Mouse (Mus musculus) midbrain, embryonic 16.5 days (tissue): ENCODE data around the gene Ormdl3. TPM values are rescaled to one million over a fixed set of nuclear protein-coding genes. Genes with fewer than 3 reads are reported as not detected.
A peak's percentile ranks its signal among the peaks of the same experiment; 100 is the strongest.
"Not testable (repeated sequence)": the region's sequence is repeated elsewhere in the genome, so short reads cannot be mapped to it uniquely, and the experiment has no call there.

Experiments used
- ATAC-seq: fragments of 200-750 bp; cut with Nextera tagmentation; 2 replicates; pipeline ENCODE4 v1.8.0; 2017; ENCODE audit warnings: moderate TSS enrichment
- H3K27ac ChIP-seq: fragments of 300-500 bp; sonication (generic); 2 replicates; pipeline ENCODE4 v1.5.1; 2014; ENCODE audit warnings: mild to moderate bottlenecking, low read length, mixed read lengths
- H3K27me3 ChIP-seq: fragments of 300-500 bp; sonication (generic); 2 replicates; pipeline ENCODE4 v1.6.1; 2014; ENCODE audit warnings: low read depth, low read length, mixed read lengths; ENCODE audit not compliant: control insufficient read depth, insufficient read depth
- H3K36me3 ChIP-seq: fragments of 300-500 bp; sonication (generic); 2 replicates; pipeline ENCODE4 v1.6.1; 2014; ENCODE audit warnings: mild to moderate bottlenecking, low read length, moderate library complexity, mixed read lengths; ENCODE audit not compliant: control insufficient read depth, insufficient read depth
- H3K4me1 ChIP-seq: fragments of 300-500 bp; sonication (generic); 2 replicates; pipeline ENCODE4 v1.6.1; 2014; ENCODE audit warnings: mild to moderate bottlenecking, low read length, mixed read lengths; ENCODE audit not compliant: control insufficient read depth, insufficient read depth
- H3K4me2 ChIP-seq: fragments of 300-500 bp; sonication (generic); 2 replicates; pipeline ENCODE4 v1.6.1; 2014; ENCODE audit warnings: mild to moderate bottlenecking, low read length, mixed read lengths
- H3K4me3 ChIP-seq: fragments of 300-500 bp; sonication (generic); 2 replicates; pipeline ENCODE4 v1.5.1; 2014; ENCODE audit warnings: low read depth, mild to moderate bottlenecking, low read length, moderate library complexity, mixed read lengths
- H3K9ac ChIP-seq: fragments of 300-500 bp; sonication (generic); 2 replicates; pipeline ENCODE4 v1.6.1; 2014; ENCODE audit warnings: low read depth, low read length, mixed read lengths
- H3K9me3 ChIP-seq: fragments of 300-500 bp; sonication (generic); replicated peaks from 2 replicates; pipeline ENCODE4 v1.6.1; 2014; ENCODE audit warnings: mild to moderate bottlenecking, low read length, mixed read lengths; ENCODE audit not compliant: control insufficient read depth, poor library complexity, severe bottlenecking
- WGBS: fragments of 180-500 bp; shearing (Covaris S2); extraction: QIAGEN DNeasy Blood & Tissue Kit; methylation state at CpG from one replicate; pipeline ENCODE4 v1.1.7; 2014; 5-methylcytosine and 5-hydroxymethylcytosine counted together
- polyA plus RNA-seq: library from polyadenylated mRNA; unstranded; fragments of >200 nt; fragmentation: Nextera tagmentation; extraction: Ambion mirVana; gene quantifications from 2 replicates; pipeline ENCODE4 v1.2.1, GENCODE M21; 2015

The Ormdl3 gene
- polyA plus RNA-seq, result 119 and 121 TPM in 2 replicates

DNA sequence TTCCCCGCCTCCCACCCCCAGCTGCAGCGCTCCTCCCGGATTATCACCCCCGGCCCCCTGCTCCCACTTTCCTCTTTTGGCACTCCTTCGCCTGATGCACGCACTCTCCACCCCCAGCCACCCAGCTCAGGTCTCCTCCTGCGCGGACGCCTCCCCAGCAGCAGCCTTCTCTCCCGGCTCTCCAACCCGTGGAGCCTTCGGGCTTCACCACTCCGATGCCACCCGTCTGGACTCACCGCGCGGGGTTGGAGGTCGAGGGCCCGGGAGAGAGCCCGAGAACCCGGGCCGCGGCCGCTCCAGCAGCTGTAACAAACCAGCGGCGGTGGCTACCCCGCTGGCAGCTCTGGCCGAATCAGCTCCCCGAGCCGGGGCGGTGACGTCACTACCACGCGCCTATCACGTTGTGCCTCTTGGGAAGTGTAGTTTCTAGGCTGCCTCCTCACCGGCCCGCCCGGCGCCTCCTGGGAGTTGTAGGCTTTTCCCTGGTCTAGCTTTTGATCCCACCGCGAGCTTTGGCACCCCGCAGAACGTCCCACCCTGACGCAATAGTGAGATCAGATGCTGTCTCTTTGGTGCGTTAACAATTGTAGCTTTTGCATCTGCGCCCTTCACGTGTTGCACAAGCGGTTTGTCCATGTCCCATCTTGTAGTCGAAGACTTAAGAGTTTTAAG, at the start of gene Ormdl3:
Ormdl3 (minus strand) TSS at position 477 of the 672 bp plus-strand sequence.
- Histone ChIP-seq H3K27me3 (no peaks in the 10 kb centered on the region), H3K4me3 (peak within 1 kb of the TSS; percentile 76), H3K27ac (peak within 1 kb of the TSS; percentile 82), H3K9ac (peak within 1 kb of the TSS; percentile 82), H3K9me3 (no peaks in the 10 kb centered on the region), H3K4me1 (peaks cover 27% of the 10 kb centered on the region), H3K4me2 (peak within 1 kb of the TSS; percentile 94), H3K36me3 (peaks cover 8% of the 10 kb centered on the region)
- peak; percentile 95 for ATAC-seq
- WGBS, result under 1% methylated on average over 49 of the region's 49 CpGs

DNA sequence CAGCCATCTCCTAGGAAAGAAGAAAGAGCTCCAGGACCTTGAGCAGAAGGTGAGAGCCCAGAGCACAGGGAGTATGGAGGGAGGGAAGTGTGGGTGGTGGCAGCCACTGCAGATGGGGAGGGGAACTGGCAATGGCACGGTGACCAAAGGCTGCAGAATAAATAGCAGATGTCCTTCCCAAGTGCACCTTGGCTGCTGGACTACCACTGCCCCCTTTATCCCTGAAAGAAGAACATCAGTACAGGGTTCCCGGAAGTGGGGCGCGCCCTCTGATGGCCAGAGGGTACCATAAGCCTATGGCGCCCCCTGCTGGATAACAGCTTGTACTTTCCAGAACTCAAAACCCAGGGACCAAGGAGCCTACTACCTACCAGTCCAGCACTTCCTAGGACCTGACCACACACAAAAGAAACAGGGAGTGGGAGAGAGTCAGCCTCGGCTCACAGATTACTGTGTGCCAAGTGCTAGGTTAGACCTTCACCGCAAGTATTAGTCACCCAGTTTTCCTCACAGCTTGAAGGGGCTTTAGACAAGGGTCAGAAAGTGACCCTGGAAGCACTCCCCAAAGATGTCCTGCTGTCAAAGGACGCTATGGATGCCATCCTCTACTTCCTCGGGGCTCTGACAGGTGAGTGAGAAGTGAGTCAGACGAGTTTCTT, 48.3 kb upstream of the Ormdl3 start:
- ATAC-seq, H3K9ac ChIP-seq, H3K4me2 ChIP-seq, H3K4me3 ChIP-seq, H3K27me3 ChIP-seq, H3K4me1 ChIP-seq, H3K9me3 ChIP-seq, H3K36me3 ChIP-seq, H3K27ac ChIP-seq: not testable (repeated sequence)
- WGBS, result 33% methylated on average over 10 of the region's 10 CpGs

DNA sequence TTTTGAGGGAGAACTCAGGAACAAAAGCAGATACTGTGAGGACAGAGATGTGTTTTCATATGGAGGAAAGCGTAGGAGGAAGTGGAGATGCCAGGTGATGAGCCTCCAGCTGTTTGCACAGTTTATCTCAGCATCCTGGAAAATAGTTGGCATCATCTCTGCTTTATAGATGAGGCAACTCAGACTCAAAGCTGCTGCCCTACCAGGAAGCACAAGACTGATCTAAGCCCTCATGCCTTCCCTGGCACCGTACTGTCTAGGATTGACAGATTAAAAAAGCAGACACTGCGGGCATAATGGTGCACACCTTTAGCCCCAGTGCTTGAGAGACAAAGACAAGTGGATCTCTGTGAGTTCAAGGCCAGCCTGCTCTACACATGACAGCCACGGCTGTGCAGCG, 43.5 kb upstream of the Ormdl3 start:
- WGBS, result 87% methylated on average over 5 of the region's 5 CpGs
- no peaks in the 10 kb centered on the region for H3K9me3 ChIP-seq
- H3K36me3 ChIP-seq, result no peaks in the 10 kb centered on the region
- H3K4me1 ChIP-seq, result no peaks in the 10 kb centered on the region
- no peak for ATAC-seq
- H3K4me2 ChIP-seq, result no peak overlapping the region
- H3K9ac ChIP-seq, result no peak overlapping the region
- H3K27me3 ChIP-seq, result peaks cover 2% of the 10 kb centered on the region; the same call in 1 of the 2 replicates
- no peak overlapping the region for H3K4me3 ChIP-seq
- no peak overlapping the region for H3K27ac ChIP-seq

DNA sequence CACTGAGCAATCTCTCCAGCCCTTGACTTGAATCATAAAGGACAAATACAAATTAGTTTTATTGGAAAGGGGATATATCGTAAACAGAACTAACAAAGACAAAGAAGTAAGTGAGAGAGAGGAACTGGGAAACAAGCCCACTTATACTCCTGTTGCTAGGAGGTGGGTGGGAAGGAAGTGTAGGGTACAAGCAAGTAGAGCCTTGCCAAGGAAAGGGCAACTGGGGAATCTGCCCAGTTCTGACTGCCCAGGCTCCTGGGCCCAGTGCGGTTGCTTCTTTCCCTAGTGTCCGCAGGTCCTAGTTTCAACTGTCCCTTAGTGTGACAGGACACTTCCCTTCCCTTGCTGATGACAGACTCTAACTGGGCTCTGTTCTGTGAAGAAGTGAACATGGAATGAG, 41.5 kb upstream of the Ormdl3 start:
- 90% methylated on average over 3 of the region's 3 CpGs for WGBS
- Histone ChIP-seq H3K27me3 (peaks cover 2% of the 10 kb centered on the region; the same call in 1 of the 2 replicates), H3K4me3 (no peak overlapping the region), H3K27ac (no peak overlapping the region), H3K4me2 (no peak overlapping the region), H3K9me3 (no peaks in the 10 kb centered on the region), H3K36me3 (no peaks in the 10 kb centered on the region), H3K4me1 (no peaks in the 10 kb centered on the region), H3K9ac (no peak overlapping the region)
- no peak for ATAC-seq

DNA sequence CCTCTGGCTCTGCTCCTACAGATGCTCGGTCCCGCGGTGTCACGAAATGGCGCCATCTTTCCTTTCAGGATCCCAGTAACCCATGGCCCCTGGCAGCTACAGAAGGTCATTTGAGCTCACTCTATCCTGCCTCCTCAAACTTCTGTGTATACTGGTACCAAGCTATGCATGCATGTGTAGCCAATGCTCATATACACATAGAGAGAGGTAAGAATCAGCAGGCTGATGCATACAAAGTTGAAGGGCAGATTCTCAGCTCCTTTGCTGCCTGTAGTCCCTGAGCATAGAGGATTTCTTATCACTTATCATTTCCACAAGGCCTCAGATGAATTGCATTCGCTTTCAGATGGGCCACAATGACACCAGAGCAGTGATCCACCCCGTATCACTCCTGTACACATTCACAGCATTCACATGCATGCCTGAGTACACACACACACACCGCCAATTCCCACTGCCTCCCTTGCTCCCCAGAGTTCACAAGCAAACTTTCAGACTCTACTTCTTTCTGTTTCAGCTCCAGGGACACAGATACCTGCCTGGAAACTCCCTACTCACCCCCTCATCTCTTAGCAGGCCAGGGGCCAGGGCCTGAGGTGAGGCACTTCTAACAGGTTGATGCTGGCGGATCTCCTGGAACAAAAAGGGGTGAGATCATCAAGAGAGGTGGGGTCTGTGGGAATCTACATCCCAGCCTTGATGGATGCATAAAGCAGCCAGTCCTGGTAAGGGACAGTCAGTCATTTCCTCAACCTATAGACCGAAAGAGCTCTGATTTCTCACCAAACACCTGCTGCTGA, 38.6 kb upstream of the Ormdl3 start, which contains the start of the genes Gm12355 and Gsdma3:
Gm12355 (minus strand) TSS at position 51 of the 800 bp plus-strand sequence.
Gsdma3 (plus strand) TSS at position 750 of the 800 bp plus-strand sequence.
- Histone ChIP-seq H3K36me3 (no peaks in the 10 kb centered on the region), H3K9ac (no peak within 1 kb of the TSS), H3K4me1 (no peaks in the 10 kb centered on the region), H3K9me3 (no peaks in the 10 kb centered on the region), H3K4me2 (no peak within 1 kb of the TSS), H3K27me3 (0 out of 2 replicates have a peak, but pooled peaks cover under 1% of the 10 kb centered on the region), H3K27ac (no peak within 1 kb of the TSS), H3K4me3 (no peak within 1 kb of the TSS)
- no peak for ATAC-seq
- WGBS, result 92% methylated on average over 10 of the region's 10 CpGs

DNA sequence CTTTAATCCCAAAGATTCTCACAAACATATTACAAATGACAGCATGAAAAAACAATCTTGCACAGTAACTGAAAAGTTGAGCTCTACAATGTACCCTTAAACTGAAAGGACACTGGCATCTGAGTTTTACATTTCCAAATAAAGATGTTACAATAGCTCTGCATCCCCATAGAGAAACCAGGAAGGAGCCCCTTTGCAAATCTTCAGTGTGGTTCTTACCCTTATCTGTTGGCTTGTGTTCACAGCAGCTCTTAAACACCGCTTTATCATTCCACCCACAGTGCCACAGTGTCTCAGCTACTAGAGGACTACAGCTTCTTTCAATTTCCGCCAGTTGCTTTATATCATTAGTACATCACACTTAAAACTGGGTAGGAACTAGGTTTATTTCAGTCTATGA, 37.2 kb upstream of the Ormdl3 start:
- not testable (repeated sequence) for H3K9ac ChIP-seq, H3K27ac ChIP-seq, H3K4me2 ChIP-seq, ATAC-seq, H3K4me1 ChIP-seq, H3K9me3 ChIP-seq, H3K4me3 ChIP-seq, H3K36me3 ChIP-seq, H3K27me3 ChIP-seq
- 82% methylated on average over 2 of the region's 2 CpGs for WGBS

DNA sequence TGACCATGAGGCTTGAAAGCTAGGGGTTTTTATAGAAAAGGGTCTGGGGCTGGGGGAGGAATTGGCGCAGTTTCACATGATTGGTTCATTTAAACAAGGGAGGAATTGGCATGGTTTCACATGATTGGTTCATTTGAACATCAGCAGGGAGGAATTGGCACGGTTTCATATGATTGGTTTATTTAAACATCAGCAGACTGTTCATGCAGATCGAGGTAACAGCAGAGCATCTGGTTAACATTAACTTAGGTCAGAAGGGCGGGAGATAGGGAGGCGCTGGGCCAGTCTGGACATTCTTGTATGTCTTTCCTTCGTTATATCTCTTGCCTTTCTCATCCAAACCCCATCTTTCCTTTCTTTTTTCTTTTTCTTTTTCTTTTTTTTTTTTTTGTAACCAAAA, 36.8 kb upstream of the Ormdl3 start:
- not testable (repeated sequence) for ATAC-seq, H3K4me3 ChIP-seq, H3K36me3 ChIP-seq, H3K4me1 ChIP-seq, H3K9ac ChIP-seq, H3K27ac ChIP-seq, H3K27me3 ChIP-seq, H3K4me2 ChIP-seq, H3K9me3 ChIP-seq
- 87% methylated on average over 6 of the region's 6 CpGs for WGBS

DNA sequence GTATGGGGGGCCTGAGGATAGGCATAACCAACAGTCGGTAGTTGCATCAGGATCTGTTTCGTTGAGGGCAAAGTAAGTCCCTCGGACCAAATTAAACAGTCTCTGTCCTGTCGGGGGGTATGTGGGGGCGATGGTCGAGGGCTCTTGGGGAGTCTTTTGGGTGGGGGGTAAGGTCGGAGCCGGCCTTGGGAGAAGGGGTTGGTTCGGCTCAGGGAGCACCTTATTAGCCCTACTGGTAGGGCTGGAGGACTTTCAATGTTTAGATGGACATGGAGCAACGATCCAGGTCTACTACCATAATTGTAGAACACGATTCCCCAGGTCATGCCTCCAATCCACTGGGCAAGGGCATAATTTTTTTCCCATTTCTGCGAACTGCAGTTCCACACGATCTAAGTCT, 33.6 kb upstream of the Ormdl3 start:
- H3K4me3 ChIP-seq, result no peak overlapping the region
- no peaks in the 10 kb centered on the region for H3K4me1 ChIP-seq
- no peak for ATAC-seq
- H3K9ac ChIP-seq, result no peak overlapping the region
- H3K4me2 ChIP-seq, result no peak overlapping the region
- no peaks in the 10 kb centered on the region for H3K9me3 ChIP-seq
- no peaks in the 10 kb centered on the region for H3K27me3 ChIP-seq
- no peaks in the 10 kb centered on the region for H3K36me3 ChIP-seq
- no peak overlapping the region for H3K27ac ChIP-seq
- WGBS, result 94% methylated on average over 13 of the region's 13 CpGs
